Mouse (Mus musculus) ovary, adult 2 months (tissue): ENCODE measurements around the gene Krt34. TPM values are rescaled to one million over a fixed set of nuclear protein-coding genes. Genes with fewer than 3 reads are reported as not detected.

ENCODE experiments used
- polyA plus RNA-seq: library from polyadenylated mRNA; depleted of rRNA; stranded (reverse); fragments of >200 nt; gene quantifications from 2 replicates; pipeline ENCODE4 v1.2.3, GENCODE M21; 2012; rRNA removed

The Krt34 gene
- polyA plus RNA-seq, result not detected in 2 replicates

DNA sequence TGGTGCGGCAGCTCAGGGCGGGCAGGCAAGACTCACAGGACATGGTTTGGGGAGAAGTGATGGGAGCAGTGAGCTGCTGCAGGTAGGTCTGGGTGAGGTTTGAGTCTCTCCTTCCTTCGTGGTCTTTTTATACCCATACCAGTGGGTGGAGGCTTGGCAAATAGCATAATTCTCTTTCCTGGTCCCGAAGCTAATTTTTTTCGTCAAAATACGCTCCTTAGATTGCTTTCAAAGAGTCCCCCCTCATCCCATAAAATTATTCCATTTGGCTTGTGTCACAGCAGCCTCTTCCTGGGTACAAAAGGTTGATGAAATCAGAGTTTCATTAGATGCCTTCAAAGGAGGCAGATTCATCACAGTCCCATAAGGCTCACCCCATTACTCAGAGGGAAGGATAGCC is at the start of gene Krt34:
Gene Krt34, minus strand, starts transcription at position 101 of the 400 bp plus-strand sequence.

DNA sequence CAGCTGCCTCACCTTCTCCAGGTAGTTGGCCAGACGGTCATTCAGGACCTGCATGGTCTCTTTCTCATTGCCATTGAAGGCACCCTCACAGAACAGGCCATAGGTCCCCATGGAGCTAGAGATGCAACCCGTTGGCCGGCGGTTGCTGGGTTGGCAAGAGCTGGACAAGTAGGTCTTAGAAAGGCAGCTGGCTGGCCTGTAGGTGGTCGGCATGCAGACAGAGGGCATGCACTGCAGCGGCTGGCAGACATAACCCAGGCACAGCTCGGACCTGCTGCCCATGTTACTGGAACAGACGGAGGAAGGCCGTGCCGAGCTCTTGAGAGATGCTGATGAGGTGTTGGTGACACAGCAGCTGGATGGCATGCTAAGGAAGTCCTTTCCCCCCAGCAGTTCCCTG is 46.5 kb upstream of the Krt34 start, which contains the start of gene Krt32:
Gene Krt32, minus strand, starts transcription at position 366 of the 400 bp plus-strand sequence.

DNA sequence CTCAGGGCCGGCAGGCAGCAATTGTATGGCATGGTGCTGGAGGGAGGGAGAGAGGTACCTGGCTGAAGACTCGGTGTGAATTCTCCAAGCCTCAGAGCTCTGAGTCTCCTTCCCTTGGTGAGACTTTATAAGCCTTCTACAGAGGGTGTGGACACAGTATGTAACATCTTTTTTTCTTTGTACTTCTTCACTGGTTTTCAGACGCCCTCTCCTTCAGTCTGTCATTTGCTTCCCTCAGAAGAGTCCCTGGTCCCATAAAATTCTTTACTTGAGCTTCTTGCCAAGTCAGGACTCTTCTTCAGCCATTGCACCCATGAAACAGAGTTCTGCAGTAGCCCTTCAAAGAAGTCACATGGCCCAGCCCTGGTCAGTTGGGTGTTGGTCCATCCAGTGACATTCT is 9.1 kb upstream of the Krt34 start, which contains the start of gene Krt31:
Gene Krt31, minus strand, starts transcription at position 101 of the 400 bp plus-strand sequence.

DNA sequence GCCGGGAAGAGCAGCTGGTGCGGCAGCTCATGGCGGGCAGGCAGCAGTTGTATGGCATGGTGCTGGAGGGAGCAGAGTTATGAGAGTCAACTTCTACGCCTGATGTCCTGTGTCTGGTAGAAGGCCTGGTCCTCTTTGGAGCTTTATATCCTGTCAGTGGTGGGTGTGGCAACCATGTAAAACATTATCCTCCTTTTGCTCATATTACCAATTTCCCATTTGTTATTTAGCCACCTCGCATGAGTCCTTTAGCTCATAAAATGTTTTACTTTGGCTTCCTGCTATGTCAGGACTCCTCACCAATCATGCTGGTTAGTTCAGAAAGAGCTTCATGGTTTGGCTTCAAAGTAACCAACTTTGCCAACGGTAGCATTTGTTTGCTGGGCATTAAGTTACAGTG is 11.6 kb downstream of the Krt34 start, which contains the start of gene Krt33b:
Gene Krt33b, minus strand, starts transcription at position 101 of the 400 bp plus-strand sequence.

DNA sequence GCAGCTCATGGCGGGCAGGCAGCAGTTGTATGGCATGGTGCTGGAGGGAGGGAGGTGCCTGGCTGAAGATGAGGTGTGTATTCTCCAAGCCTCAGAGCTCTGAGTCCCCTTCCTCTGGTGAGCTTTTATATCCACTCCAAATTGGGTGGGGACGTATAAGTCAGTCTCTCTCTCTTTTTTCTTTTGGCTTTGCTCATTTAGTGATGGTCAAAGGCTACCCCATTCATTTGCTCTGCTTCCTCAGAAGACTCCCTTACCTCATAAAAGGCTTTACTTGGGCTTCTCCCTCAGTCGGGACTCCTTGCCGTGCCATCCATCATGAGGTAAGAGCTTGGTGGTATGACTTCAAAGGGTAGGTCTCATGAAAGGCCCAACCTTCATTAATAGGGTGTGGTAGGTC is 25.2 kb downstream of the Krt34 start, which contains the start of gene Krt33a:
Gene Krt33a, minus strand, starts transcription at position 101 of the 400 bp plus-strand sequence.

DNA sequence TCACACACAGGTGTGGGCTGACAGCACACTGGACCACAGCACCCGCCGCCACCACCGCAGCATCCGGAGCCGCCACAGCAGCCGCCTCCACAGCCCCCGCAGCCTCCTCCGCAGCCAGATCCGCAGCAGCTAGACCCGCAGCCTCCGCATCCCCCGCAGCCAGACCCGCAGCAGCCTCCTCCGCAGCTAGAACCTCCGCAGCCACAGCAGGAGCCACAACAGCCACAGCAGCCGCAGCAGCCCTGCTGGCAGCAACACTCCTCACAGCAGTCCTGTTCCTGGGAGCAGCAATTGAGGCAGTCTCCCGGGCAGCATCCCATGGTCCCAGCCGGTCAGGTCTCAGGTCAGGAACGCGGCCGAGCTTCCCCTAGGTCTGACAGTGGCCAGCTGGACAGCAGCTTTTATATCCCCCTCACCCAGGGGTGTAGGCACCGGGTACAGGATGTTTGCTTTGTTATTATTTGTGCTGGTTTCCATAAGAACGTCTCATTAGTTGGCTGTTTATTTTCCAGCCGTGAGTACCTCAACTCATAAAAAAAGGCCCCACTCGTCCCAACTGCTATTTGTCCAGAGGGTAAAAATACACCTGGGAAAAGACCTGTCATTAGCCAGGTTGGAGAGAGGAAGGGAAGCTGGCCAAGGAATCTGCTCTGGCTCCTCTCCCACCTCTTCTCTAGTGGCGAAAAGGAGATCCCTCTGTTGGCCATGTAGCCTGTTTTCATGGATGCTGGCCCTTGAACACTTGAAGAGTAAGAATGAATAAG is 47.6 kb downstream of the Krt34 start, which contains the start of gene Krtap17-1:
Gene Krtap17-1, minus strand, starts transcription at position 375 of the 764 bp plus-strand sequence.

Other genes starting within 250 kb of the Krt34 start
- gene Gm11596, start 248.1 kb downstream of the Krt34 start, polyA plus RNA-seq, result not detected in 2 replicates
- gene Gm11569, start 242.6 kb downstream of the Krt34 start, polyA plus RNA-seq, result not detected in 2 replicates
- not detected in 2 replicates for gene Gm11554, start 237.1 kb downstream of the Krt34 start, polyA plus RNA-seq
- gene Krtap4-13, start 231.7 kb downstream of the Krt34 start, polyA plus RNA-seq, result not detected in 2 replicates
- gene Gm11564, start 225.9 kb downstream of the Krt34 start, polyA plus RNA-seq, result not detected in 2 replicates
- not detected in 2 replicates for gene 2300003K06Rik, start 203.5 kb downstream of the Krt34 start, polyA plus RNA-seq
- gene Krtap4-16, start 189.9 kb downstream of the Krt34 start, polyA plus RNA-seq, result not detected in 2 replicates
- gene Gm11568, start 183.6 kb downstream of the Krt34 start, polyA plus RNA-seq, result not detected in 2 replicates
- not detected in 2 replicates for gene Gm11559, start 177.1 kb downstream of the Krt34 start, polyA plus RNA-seq
- gene Krtap9-1, start 168.2 kb downstream of the Krt34 start, polyA plus RNA-seq, result not detected in 2 replicates
- gene Gm11567, start 162.4 kb downstream of the Krt34 start, polyA plus RNA-seq, result not detected in 2 replicates
- not detected in 2 replicates for gene Krtap31-1, start 133.6 kb downstream of the Krt34 start, polyA plus RNA-seq
- not detected in 2 replicates for gene Gm11565, start 126.8 kb downstream of the Krt34 start, polyA plus RNA-seq
- not detected in 2 replicates for gene Krtap31-2, start 105.3 kb downstream of the Krt34 start, polyA plus RNA-seq
- not detected in 2 replicates for gene Krtap9-5, start 93.1 kb downstream of the Krt34 start, polyA plus RNA-seq
- gene Krtap29-1, start 62.5 kb downstream of the Krt34 start, polyA plus RNA-seq, result not detected in 2 replicates
- gene Krtap16-1, start 55.0 kb downstream of the Krt34 start, polyA plus RNA-seq, result not detected in 2 replicates
- 0.23 TPM in 1 of 2 replicates, not detected in the other for gene Krtap17-1, start 47.6 kb downstream of the Krt34 start, polyA plus RNA-seq
- not detected in 2 replicates for gene Krt33a, start 25.3 kb downstream of the Krt34 start, polyA plus RNA-seq
- gene Krt33b, start 11.7 kb downstream of the Krt34 start, polyA plus RNA-seq, result not detected in 2 replicates
- gene Krt31, start 9.0 kb upstream of the Krt34 start, polyA plus RNA-seq, result not detected in 2 replicates
- gene Krt32, start 46.7 kb upstream of the Krt34 start, polyA plus RNA-seq, result not detected in 2 replicates
- gene Krt35, start 54.7 kb upstream of the Krt34 start, polyA plus RNA-seq, result 0.07 TPM in 1 of 2 replicates, not detected in the other
- gene Krt36, start 64.1 kb upstream of the Krt34 start, polyA plus RNA-seq, result 0.52 and 1.2 TPM in 2 replicates
- gene Krt13, start 80.0 kb upstream of the Krt34 start, polyA plus RNA-seq, result 1.1 and 1.3 TPM in 2 replicates
- gene Krt15, start 94.4 kb upstream of the Krt34 start, polyA plus RNA-seq, result 0.51 and 0.58 TPM in 2 replicates
- 323 and 438 TPM in 2 replicates for gene Krt19, start 107.1 kb upstream of the Krt34 start, polyA plus RNA-seq
- not detected in 2 replicates for gene Krt9, start 151.7 kb upstream of the Krt34 start, polyA plus RNA-seq
- gene Krt14, start 166.0 kb upstream of the Krt34 start, polyA plus RNA-seq, result 0.15 and 0.37 TPM in 2 replicates
- not detected in 2 replicates for gene Krt16, start 207.3 kb upstream of the Krt34 start, polyA plus RNA-seq
- gene Krt17, start 219.5 kb upstream of the Krt34 start, polyA plus RNA-seq, result 1.3 and 2.0 TPM in 2 replicates
- gene Krt42, start 228.3 kb upstream of the Krt34 start, polyA plus RNA-seq, result not detected in 2 replicates